Mouse (Mus musculus) left cerebral cortex, postnatal 10 days (tissue): ENCODE measurements around the gene Gm5148. TPM values are rescaled to one million over a fixed set of nuclear protein-coding genes. Genes with fewer than 3 reads are reported as not detected.

Experiments used
- total RNA-seq, 2 experiments: library from RNA; stranded (reverse); gene quantifications; 2 replicates each; pipeline ENCODE4 v1.2.3; 2021

Gm5148 gene
- total RNA-seq, 2 experiments from 2014 or later: 2.1 to 4.1 TPM

Other genes starting within 250 kb of the Gm5148 start
- 10 to 100 TPM; 15.3 to 16.0 TPM for gene Spry1, start 84.5 kb downstream of the Gm5148 start, total RNA-seq